Mouse (Mus musculus) embryonic facial prominence, embryonic 14.5 days (tissue): ENCODE data around the gene Wdr46. TPM values are rescaled to one million over a fixed set of nuclear protein-coding genes. Genes with fewer than 3 reads are reported as not detected.
"Not testable (repeated sequence)": the region's sequence is repeated elsewhere in the genome, so short reads cannot be mapped to it uniquely, and the experiment has no call there.

ENCODE experiments used
- ATAC-seq: fragments of 200-750 bp; cut with Nextera tagmentation; 2 replicates; pipeline ENCODE4 v1.8.0; 2017; ENCODE audit warnings: low read depth, moderate number of reproducible peaks, moderate TSS enrichment
- DNase-seq: peaks from one replicate; pipeline ENCODE4 v3.0.0-alpha.2; 2015; ENCODE audit warnings: low spot score
- H3K27ac ChIP-seq: fragments of 300-500 bp; sonication (generic); replicated peaks from 2 replicates; pipeline ENCODE4 v1.5.1; 2014; ENCODE audit warnings: low read depth, mild to moderate bottlenecking, low read length, moderate library complexity
- H3K27me3 ChIP-seq: fragments of 300-500 bp; sonication (generic); replicated peaks from 2 replicates; pipeline ENCODE4 v1.6.1; 2014; ENCODE audit warnings: low read length; ENCODE audit not compliant: control insufficient read depth, insufficient read depth
- H3K36me3 ChIP-seq: fragments of 300-500 bp; sonication (generic); 2 replicates; pipeline ENCODE4 v1.6.1; 2014; ENCODE audit warnings: low read length, mixed read lengths; ENCODE audit not compliant: control insufficient read depth, insufficient read depth
- H3K4me1 ChIP-seq: fragments of 300-500 bp; sonication (generic); 2 replicates; pipeline ENCODE4 v1.6.1; 2014; ENCODE audit warnings: antibody characterized with exemption, low read length; ENCODE audit not compliant: control insufficient read depth, insufficient read depth
- H3K4me2 ChIP-seq: fragments of 300-500 bp; sonication (generic); 2 replicates; pipeline ENCODE4 v1.6.1; 2014; ENCODE audit warnings: low read depth, mild to moderate bottlenecking, low read length, moderate library complexity, mixed read lengths
- H3K4me3 ChIP-seq: fragments of 300-500 bp; sonication (generic); 2 replicates; pipeline ENCODE4 v1.5.1; 2014; ENCODE audit warnings: low read depth, mild to moderate bottlenecking, low read length
- H3K9ac ChIP-seq: fragments of 300-500 bp; sonication (generic); 2 replicates; pipeline ENCODE4 v1.6.1; 2014; ENCODE audit warnings: low read depth, mild to moderate bottlenecking, low read length, moderate library complexity, mixed read lengths
- H3K9me3 ChIP-seq: fragments of 300-500 bp; sonication (generic); 2 replicates; pipeline ENCODE4 v1.6.1; 2016; ENCODE audit warnings: low read length; ENCODE audit not compliant: control insufficient read depth
- WGBS: fragments of 180-500 bp; shearing (Covaris S2); extraction: QIAGEN DNeasy Blood & Tissue Kit; methylation state at CpG from one replicate; pipeline ENCODE4 v1.1.7; 2014; 5-methylcytosine and 5-hydroxymethylcytosine counted together
- polyA plus RNA-seq: library from polyadenylated mRNA; unstranded; fragments of >200 nt; fragmentation: Nextera tagmentation; extraction: Ambion mirVana; gene quantifications from 2 replicates; pipeline ENCODE4 v1.2.1, GENCODE M21; 2014

Gene Wdr46
- polyA plus RNA-seq, 1 experiment from 2014 or later = 15.4 TPM

GRCm38 (mm10) chr17:33991788-33992664, 51.6 kb downstream of the Wdr46 start:
- H3K4me3 ChIP-seq = no peak overlapping the region
- no peak overlapping the region for H3K9ac ChIP-seq
- H3K27me3 ChIP-seq = no peaks in the 10 kb centered on the region
- no peak overlapping the region for H3K27ac ChIP-seq
- WGBS = 32% methylated on average over 10 of the region's 10 CpGs
- DNase-seq (peak; percentile 83), ATAC-seq (no peak)
- no peaks in the 10 kb centered on the region for H3K4me1 ChIP-seq
- H3K9me3 ChIP-seq = no peaks in the 10 kb centered on the region; the same call in 1 of the 2 replicates
- H3K4me2 ChIP-seq = no peak overlapping the region
- H3K36me3 ChIP-seq = no peaks in the 10 kb centered on the region

GRCm38 (mm10) chr17:33994959-33995358, 54.5 kb downstream of the Wdr46 start:
- Histone ChIP-seq H3K36me3 (no peaks in the 10 kb centered on the region), H3K27me3 (peaks cover 20% of the 10 kb centered on the region), H3K4me1 (peaks cover 3% of the 10 kb centered on the region; the same call in 1 of the 2 replicates), H3K4me2 (no peak overlapping the region), H3K4me3 (no peak overlapping the region), H3K27ac (no peak overlapping the region), H3K9me3 (no peaks in the 10 kb centered on the region; the same call in 1 of the 2 replicates), H3K9ac (no peak overlapping the region)
- 84% methylated on average over 8 of the region's 8 CpGs for whole genome bisulfite sequencing
- no peak for DNase-seq
- ATAC-seq = no peak

- DNase-seq (no peak), ATAC-seq (no peak)
- Histone ChIP-seq H3K27ac (no peak overlapping the region), H3K9me3 (no peaks in the 10 kb centered on the region; the same call in 1 of the 2 replicates), H3K36me3 (no peaks in the 10 kb centered on the region), H3K9ac (no peak overlapping the region), H3K27me3 (peaks cover 27% of the 10 kb centered on the region), H3K4me2 (no peak overlapping the region), H3K4me1 (peaks cover 4% of the 10 kb centered on the region; the same call in 1 of the 2 replicates), H3K4me3 (no peak overlapping the region)
- WGBS = 45% methylated on average over 3 of the region's 3 CpGs
These were observed 55.2 kb downstream of the Wdr46 start for GRCm38 (mm10) chr17:33995651-33996050.

- not testable (repeated sequence) for H3K4me1 ChIP-seq, H3K4me2 ChIP-seq, H3K27ac ChIP-seq, H3K4me3 ChIP-seq, H3K36me3 ChIP-seq, H3K9me3 ChIP-seq, ATAC-seq, DNase-seq, H3K9ac ChIP-seq
- H3K27me3 ChIP-seq = peaks cover 40% of the 10 kb centered on the region
- 89% methylated on average over 2 of the region's 2 CpGs for WGBS
These were observed 56.6 kb downstream of the Wdr46 start for GRCm38 (mm10) chr17:33997025-33997424.

GRCm38 (mm10) chr17:33998697-33999096, 58.2 kb downstream of the Wdr46 start:
- WGBS = 39% methylated on average over 5 of the region's 5 CpGs
- not testable (repeated sequence) for H3K9me3 ChIP-seq, H3K4me3 ChIP-seq, ATAC-seq, H3K4me1 ChIP-seq, DNase-seq, H3K36me3 ChIP-seq, H3K27ac ChIP-seq, H3K9ac ChIP-seq, H3K4me2 ChIP-seq
- H3K27me3 ChIP-seq = peaks cover 45% of the 10 kb centered on the region

Other genes with a start within 250 kb of the Wdr46 start
- 62.2 and 63.9 TPM in 2 replicates for gene March2, start 222.0 kb upstream of the Wdr46 start, polyA plus RNA-seq
- 156 and 181 TPM in 2 replicates for gene Rab11b, start 180.1 kb upstream of the Wdr46 start, polyA plus RNA-seq
- 35.7 and 52.1 TPM in 2 replicates for gene Angptl4, start 158.8 kb upstream of the Wdr46 start, polyA plus RNA-seq
- gene Kank3, start 130.1 kb upstream of the Wdr46 start, polyA plus RNA-seq = 38.7 and 39.4 TPM in 2 replicates
- 1,198 and 1,307 TPM in 2 replicates for gene Rps28, start 116.1 kb upstream of the Wdr46 start, polyA plus RNA-seq
- gene Ndufa7, start 116.1 kb upstream of the Wdr46 start, polyA plus RNA-seq = 479 and 488 TPM in 2 replicates
- 60.5 and 62.3 TPM in 2 replicates for gene Cd320, start 97.6 kb upstream of the Wdr46 start, polyA plus RNA-seq
- not detected in 2 replicates for gene Gm7029, start 66.8 kb upstream of the Wdr46 start, polyA plus RNA-seq
- 5.9 and 7.0 TPM in 2 replicates for gene Kifc1, start 50.0 kb upstream of the Wdr46 start, polyA plus RNA-seq
- gene Platr17, start 35.5 kb upstream of the Wdr46 start, polyA plus RNA-seq = not detected in 2 replicates
- 34.8 and 38.2 TPM in 2 replicates for gene Daxx, start 31.2 kb upstream of the Wdr46 start, polyA plus RNA-seq
- 31.9 and 32.0 TPM in 2 replicates for gene Tapbp, start 24.8 kb upstream of the Wdr46 start, polyA plus RNA-seq
- gene Zbtb22, start 24.8 kb upstream of the Wdr46 start, polyA plus RNA-seq = 8.9 and 11.6 TPM in 2 replicates
- gene Rgl2, start 11.1 kb upstream of the Wdr46 start, polyA plus RNA-seq = 34.5 and 43.4 TPM in 2 replicates
- gene Pfdn6, start 317 bp upstream of the Wdr46 start, polyA plus RNA-seq = 122 and 124 TPM in 2 replicates
- gene B3galt4, start 10.8 kb downstream of the Wdr46 start, polyA plus RNA-seq = 4.4 and 5.7 TPM in 2 replicates
- 38.6 and 41.6 TPM in 2 replicates for gene Vps52, start 15.2 kb downstream of the Wdr46 start, polyA plus RNA-seq
- gene Rps18, start 15.3 kb downstream of the Wdr46 start, polyA plus RNA-seq = 2,078 and 2,095 TPM in 2 replicates
- gene H2-K1, start 59.7 kb downstream of the Wdr46 start, polyA plus RNA-seq = 20.8 and 30.8 TPM in 2 replicates
- 6.0 and 7.2 TPM in 2 replicates for gene Ring1, start 84.0 kb downstream of the Wdr46 start, polyA plus RNA-seq
- gene H2-Ke6, start 87.4 kb downstream of the Wdr46 start, polyA plus RNA-seq = 41.3 and 46.1 TPM in 2 replicates
- 118 and 125 TPM in 2 replicates for gene Slc39a7, start 91.0 kb downstream of the Wdr46 start, polyA plus RNA-seq
- gene Rxrb, start 91.2 kb downstream of the Wdr46 start, polyA plus RNA-seq = 26.0 and 29.2 TPM in 2 replicates
- gene Col11a2, start 98.8 kb downstream of the Wdr46 start, polyA plus RNA-seq = 53.9 and 64.3 TPM in 2 replicates
- 0.36 and 0.76 TPM in 2 replicates for gene H2-Oa, start 151.7 kb downstream of the Wdr46 start, polyA plus RNA-seq
- gene H2-DMa, start 178.9 kb downstream of the Wdr46 start, polyA plus RNA-seq = 13.6 and 14.9 TPM in 2 replicates
- gene Brd2, start 182.0 kb downstream of the Wdr46 start, polyA plus RNA-seq = 103 and 105 TPM in 2 replicates
- 0.22 and 0.39 TPM in 2 replicates for gene H2-DMb2, start 202.6 kb downstream of the Wdr46 start, polyA plus RNA-seq
- gene H2-DMb1, start 212.4 kb downstream of the Wdr46 start, polyA plus RNA-seq = 2.8 and 4.3 TPM in 2 replicates
- gene Tap1, start 246.9 kb downstream of the Wdr46 start, polyA plus RNA-seq = 5.1 and 7.4 TPM in 2 replicates
- gene Psmb9, start 247.1 kb downstream of the Wdr46 start, polyA plus RNA-seq = 2.8 and 3.8 TPM in 2 replicates